Mouse (Mus musculus): ENCODE results near the gene Gm10309. TPM values are rescaled to one million over a fixed set of nuclear protein-coding genes. Genes with fewer than 3 reads are reported as not detected.

Gm10309 gene
- polyA plus RNA-seq, 1 experiment from 2014 or later, result 0.11 TPM

Other genes with a start within 250 kb of the Gm10309 start
- 7.3 and 8.1 TPM in 2 replicates for gene Epas1, start 248.5 kb upstream of the Gm10309 start, polyA plus RNA-seq (2014; fragmentation: Nextera tagmentation; extraction: Ambion mirVana)